Mouse (Mus musculus) right cerebral cortex, adult 2 months (tissue): Measurements from ENCODE around the gene Itga1.

Experiments
- DNase-seq, 2 experiments: peaks; one replicate each; pipeline ENCODE4 v3.0.0; 2021 to 2022; ENCODE audit warnings: low spot score in 2 of 2

The Itga1 gene

DNA sequence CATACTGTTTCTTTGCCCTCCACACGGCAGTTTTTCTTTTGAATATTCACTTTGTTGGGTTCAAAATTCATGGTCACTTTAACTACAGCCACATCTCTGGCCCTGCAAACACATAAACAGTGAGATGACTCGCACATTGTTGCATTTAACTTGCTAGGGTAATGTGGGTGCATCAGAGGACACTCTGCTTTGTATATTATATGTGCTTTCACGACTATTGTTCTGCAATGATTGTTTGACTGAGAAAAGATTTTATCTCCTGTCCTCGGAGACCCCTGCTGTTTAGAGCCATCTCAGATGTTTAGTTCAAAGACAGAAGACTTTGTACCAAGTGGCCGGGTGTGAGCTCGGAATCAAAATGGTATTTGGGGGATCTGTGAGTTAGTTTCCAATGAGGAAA is 114.1 kb downstream of the Itga1 start:
- no peak for DNase-seq

DNA sequence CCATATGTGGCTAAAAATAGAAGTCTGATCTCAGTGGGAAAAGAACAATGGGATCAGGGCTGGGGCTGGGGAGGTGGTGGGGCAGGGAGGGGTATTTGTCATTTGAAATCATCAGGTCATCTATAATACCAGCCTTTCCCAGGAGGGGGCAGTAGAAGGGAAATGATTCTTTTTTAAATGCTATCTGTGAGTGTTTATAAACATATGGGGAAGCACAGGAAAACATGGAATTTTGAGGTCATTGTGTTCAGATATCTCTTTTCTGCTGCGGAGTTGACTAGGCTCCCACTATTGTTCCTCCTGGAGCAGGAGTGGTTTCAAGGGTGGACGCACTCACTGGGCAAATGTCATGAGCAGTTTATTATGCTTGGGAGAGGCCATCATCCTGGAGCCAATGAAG is 114.6 kb downstream of the Itga1 start:
- no peak for DNase-seq

DNA sequence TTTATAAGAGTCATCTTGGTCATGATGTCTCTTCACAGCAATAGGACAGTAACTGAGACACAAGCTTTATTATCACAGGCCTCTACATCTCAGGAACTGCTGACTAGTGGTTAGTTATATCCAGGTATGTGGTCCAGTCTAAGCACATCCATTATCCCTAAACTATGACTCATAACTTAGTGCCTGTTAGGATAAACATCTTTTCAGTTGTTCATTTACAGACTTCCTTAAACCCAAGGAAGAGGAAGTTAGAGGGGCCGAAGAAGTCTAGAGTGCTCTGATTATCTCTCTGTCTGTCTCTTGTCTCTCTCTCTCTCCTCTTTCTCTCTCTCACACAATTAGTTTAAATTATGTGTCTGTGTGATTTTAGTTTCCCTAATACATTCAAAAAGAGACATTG is 117.1 kb downstream of the Itga1 start:
- no peak for DNase-seq

DNA sequence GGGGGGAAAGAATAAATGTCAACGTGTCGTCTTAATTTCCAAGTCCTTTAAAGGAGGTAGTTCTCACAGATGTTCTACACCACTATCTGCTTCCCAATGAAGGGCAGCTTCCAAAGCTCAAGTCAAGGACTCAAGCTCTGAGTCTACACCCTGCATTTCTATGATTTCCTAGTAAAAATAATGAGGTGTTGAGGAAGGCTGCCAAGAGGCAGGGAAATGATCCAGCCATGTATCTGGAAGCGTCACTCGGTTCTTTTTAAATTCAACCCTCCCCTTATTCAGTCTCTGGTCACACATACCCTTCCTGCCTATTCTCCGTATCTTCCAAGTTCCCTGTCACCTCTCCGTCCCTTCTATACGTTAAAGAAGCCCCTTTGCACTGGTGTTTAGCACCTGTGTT is 118.6 kb downstream of the Itga1 start:
- no peak for DNase-seq

DNA sequence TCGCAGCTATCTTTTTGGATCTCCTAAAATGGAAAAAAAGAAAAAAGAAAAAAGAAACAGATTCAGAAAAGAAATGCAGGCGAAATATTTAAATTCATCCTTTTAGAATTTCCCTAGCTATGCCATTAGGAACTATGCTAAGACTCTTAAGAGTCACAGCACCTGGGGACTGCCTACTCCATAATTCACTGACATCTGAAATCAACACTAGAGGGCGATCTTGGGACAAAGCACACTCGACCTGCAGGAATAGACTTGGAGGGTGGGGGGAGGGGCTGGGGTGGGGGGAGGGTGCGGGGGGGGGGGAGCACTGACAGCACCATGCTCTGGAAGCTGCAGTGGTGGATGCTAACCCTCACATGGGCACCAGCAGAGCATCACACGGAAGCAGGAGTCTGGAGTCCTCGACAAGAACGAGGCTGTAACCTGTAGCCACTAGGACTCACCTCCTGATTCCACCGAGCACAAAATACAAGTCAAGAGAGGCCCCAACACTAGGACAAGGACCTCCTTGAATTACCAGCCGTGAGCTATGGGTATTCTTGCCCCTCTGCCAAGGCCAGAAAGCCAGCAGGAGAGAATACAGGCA is 120.8 kb downstream of the Itga1 start:
- DNase-seq: no peak

DNA sequence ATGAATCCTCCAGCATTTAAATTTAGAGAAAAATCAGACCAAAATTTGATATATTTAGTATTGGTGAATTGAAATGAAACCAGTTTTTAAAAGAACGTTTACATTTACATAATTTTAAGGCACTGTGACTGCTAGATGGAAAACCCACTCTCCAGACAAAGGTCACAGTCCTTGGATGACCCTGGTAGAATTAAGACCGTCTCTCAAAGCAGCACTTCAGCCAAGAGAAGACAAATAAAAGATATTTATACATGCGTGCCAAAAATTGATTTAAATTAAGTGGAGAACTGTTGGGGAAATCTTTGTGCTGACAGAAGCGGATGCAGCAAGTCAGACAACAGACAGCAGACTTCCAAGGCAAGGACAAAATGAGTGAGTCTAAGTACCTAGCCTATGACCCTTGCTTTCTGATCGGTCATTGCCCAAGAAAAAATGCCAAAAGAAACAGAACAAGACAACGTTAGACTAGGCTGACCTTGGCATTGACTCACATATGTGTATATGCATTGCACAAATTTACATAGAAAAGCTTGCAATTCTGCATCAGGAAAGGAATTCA is 127.2 kb downstream of the Itga1 start:
- no peak for DNase-seq

DNA sequence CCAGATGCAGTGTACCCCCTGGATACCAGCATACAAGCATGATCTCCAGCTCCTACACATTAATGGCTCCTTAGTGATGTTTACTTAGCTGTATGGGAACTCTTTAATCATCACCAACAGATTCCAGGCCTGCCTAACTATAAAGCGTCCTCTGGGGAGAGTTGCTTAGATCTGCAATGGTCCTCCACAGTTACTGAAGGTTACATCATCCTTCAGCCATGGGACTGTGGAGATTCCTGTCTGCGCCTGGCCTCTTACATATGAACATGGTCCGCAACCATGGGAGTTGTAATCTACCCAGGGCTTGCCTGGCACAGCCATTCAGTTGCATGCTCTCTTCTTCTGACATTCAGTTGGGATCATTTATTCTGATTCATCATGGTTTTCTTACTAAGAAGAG is 129.9 kb downstream of the Itga1 start:
- no peak for DNase-seq

DNA sequence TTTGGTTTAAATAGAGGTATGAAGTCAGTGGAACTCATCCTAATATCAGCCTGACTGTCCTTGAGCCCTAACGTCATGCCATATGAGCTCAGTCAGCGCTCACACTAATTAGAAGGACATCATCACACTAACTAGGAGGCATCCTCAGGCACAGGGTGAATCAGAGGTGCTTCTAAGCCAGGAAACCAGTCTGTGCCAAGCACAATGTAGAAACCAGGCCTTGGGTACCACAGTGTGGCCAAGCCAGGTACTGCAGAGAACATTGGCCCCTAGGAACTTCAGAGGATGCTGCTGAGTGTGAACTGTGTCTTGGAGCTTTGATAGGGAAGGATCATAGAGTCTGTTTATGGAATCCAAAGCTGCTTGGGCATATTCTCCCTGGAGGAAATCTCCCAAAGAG is 137.5 kb downstream of the Itga1 start:
- peak; percentile 91 to 94 for DNase-seq

DNA sequence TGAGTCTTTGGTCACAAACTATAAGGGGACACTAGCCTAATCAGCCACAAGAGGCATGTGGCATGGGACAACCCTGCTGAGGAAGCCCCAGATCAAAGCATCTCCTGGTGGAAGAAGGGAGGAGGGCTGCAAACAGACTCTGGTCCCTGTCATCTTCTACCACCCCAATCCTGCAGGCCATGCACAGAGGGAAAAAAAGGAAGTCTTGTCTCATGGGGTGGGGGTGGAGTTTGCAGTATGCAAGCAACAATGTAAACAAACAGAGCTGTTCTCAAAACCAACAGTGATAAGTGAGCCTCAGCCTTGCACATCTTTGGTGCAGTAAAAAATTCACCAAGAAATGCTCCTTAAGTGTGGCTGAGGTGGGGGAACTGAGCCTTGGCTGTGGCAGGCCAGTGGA is 147.2 kb downstream of the Itga1 start:
- no peak for DNase-seq

DNA sequence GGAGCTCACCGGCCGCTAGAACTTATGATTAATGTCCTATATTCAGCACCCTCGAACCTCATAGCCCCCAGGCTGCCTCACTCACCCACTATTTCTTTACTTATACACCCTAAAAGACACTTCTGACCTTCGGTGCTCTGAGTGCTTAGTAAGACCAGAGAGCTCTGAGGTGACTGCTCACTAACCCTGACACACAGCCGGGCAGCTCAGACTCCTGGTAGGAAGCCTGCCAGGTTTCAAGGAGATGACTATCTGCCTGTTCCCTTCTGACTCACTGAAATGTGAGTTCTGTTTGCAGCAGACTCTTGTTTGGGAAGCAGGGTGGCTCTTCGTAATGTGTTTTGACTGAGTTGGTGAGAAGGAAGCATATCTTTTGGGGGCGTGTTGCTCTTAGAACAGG is 168.2 kb downstream of the Itga1 start:
- peak; percentile 15 for DNase-seq

DNA sequence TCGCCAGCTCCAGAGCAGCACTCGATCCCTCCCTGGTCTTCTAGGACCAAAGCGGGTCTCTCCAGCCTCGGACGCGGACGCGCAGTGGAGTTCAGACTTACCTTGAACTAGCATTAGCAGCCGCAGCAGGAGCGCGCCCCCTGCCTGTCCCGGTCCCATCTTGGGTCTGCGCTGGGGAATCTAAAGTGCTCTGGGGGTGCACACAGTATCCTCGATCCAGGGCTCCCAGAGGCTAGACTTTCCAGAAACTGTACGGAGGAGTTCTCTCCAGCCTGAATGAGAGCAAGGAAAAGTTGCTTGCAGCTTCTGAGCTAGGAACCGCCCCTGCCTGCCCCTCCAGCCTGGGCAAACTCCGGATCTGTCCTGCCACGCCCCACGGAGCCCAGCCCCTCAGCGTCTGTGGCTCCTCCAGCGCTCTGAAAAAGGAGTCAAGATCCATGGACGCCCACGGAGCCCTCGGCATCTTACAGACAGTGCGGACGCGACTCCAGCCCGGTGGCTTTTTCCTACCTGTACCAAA is 169.9 kb downstream of the Itga1 start, which contains the start of gene Itga2:
Itga2 (minus strand) TSS at position 326 of the 520 bp plus-strand sequence.
- DNase-seq: peak; percentile 21 to 31

DNA sequence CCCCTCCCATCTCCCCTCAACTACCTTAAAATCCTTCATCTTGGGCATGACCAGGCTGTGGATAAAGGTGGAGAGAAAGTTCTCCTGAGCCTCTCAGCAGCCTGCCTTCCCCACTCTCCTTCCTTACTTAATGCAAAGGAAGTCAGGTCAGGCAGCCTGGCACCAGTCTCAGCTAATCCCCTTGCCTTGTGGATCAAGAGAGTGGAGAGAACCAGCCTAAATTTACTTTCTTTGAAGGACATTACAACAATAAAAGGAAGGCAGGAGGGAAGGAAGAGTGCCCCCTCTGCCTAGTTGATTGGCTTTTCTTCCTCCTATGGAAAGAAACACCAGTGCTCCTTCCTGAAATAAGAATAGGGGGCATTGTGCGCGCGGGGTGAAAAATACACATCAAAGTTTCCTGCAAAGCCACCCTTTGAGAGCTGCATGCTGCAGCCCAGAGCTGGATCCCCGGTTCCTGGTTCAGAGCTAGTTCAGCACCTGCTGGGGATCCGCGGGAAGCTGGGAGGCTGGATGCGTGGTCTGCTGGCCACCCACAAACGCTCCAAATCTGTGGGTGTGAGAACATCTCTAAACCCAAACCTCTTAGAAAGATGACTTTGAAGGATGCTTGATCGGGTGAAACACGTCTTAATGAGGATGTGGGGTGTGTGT is 170.6 kb downstream of the Itga1 start:
- peak; percentile 10 to 25 for DNase-seq

DNA sequence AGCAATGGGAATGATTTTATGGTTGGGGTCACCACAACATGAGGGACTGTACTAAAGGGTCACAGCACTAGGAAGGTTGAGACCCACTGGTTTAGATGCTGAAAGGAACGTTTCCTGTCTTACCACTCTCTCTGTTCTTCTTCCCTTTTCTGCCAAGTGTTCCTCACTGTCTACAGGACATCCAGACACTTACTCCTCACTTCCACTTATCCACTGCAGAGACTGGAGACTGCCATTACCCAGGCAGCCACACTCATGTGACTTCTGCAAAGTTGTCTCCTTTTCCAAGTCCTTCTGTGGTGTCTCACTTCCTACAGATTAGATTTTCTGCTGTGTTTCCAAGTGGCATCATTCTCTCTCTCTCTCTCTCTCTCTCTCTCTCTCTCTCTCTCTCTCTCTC is 177.0 kb downstream of the Itga1 start:
- DNase-seq: no peak

DNA sequence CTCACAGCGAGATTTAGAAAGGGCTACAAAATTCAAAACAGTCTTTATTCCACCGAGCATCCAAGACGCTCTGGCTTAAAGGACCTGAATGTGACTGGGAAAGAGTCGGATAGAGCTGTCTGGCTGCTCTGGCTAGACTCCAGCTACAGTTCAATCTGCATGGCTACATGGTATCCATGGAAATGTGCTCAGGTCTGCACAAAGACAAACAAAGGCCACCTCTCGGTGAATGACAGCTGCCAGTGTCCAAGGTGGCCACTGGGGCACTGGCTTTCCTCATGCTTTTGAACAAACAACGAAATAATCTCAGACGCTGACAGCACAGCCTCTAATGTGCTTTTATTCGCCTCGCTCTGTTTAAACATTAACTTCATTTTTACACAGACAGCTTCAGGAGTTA is 178.4 kb downstream of the Itga1 start:
- DNase-seq: no peak

DNA sequence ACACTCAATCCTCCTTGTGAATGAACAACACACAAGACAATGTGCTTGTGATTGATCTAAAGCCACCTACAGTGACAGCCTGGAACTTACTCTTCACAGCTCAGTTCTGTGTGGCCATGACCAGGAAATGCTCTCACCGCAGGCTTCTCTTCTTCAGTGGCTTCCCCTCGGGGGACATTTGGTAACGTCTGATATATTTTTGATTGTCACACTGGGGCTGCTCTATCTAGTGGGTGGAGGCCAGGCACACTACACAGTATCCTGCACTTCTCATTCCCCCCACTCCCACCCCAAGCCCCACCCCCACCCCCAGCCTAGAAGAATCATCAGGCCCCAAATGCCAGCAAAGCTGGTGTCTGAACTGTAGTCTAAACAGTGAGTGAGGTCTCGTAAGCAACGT is 186.0 kb downstream of the Itga1 start:
- DNase-seq: no peak

DNA sequence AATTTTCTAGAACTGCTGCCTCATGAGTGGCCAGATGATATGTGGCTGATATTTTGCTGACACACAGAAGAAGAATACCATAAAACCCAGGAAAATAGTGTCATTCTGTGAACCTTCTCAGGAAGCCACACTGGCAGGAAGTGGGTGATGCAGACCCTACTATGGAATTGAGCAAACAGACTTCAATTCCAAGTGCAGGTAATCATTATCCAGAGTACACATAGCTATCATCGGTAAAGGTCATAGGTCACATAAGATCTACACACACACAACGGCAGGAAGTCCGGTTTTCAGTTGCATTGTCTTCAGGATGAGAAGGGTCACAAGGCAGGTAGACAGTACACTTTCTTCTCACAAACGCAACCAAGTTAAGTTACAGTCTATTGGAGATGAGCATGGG is 186.8 kb downstream of the Itga1 start:
- no peak for DNase-seq

DNA sequence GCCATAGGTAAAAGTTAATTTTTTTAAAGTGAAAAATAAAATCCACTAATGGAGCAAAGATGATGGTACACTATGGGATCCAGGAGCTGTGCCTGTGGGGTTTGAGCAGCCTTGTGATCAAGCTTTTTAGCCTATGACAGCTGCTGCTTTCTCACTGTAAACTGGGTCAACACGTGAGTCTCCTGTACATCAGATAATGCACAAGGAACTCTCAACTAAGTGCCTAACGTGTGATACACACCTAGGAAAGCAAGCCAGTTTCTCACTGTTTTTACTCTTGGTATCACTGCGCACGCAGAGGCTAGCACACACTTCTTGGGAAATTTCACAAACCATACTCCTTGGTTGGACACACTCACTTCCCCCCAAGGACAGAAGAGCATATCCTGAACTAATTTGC is 187.2 kb downstream of the Itga1 start:
- DNase-seq: no peak

DNA sequence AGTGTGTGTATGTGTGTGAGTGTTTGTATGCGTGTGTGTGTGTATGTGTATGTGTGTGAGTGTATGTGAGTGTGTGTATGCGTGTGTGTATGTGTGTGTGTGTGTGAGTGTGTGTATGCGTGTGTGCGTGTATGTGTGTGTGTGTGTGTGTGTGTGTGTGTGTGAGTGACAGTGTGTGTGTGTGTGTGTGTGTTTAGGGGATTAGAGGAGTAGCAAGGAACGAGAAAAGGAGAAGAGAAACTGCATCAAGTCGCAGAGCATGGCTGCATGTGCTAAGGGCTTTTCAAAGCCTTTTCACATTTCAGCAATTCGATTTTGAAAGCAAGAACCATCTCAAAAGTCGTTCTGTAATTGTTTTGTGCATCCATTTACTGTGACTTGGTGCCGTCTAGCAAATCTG is 191.1 kb downstream of the Itga1 start:
- no peak for DNase-seq

DNA sequence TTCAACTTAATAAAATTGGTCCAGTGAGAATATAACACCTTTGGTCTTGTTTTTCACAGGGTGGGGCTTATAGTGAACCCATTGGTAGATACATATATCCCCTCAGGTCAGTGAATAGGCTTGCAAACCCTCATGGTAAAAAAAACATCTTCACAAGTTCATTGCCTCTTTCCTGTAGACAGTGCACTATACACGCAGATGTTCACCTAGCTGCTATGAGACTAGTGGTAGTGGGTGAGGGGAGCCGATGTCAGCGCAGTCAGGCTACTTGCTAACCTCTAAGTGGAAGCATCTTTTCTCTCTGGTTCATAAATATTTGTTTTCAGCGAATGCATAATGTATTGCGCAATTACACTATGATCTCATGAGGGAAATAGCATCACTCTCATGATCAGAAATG is 192.2 kb downstream of the Itga1 start:
- no peak for DNase-seq

DNA sequence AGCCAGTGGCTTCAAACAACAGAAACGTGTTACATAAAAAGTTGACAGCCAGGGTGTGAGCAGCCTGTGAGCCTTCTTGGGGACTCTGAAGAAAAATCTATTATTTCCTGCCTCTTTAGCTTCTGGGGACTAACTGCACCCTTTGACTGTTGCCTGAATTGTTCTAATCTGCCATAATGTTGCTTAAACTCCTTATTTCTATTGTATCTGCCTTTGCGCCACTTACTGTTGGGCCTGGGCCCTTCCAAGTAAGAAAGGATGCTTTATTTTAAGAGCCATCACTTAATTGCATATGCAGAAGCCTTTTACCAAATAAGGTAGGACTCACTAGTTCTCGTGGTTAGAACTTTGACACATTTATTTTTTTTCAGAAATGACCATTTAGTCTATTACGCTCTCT is 193.9 kb downstream of the Itga1 start:
- no peak for DNase-seq
